Mouse (Mus musculus): ENCODE data around the gene Ifna16.

DNA sequence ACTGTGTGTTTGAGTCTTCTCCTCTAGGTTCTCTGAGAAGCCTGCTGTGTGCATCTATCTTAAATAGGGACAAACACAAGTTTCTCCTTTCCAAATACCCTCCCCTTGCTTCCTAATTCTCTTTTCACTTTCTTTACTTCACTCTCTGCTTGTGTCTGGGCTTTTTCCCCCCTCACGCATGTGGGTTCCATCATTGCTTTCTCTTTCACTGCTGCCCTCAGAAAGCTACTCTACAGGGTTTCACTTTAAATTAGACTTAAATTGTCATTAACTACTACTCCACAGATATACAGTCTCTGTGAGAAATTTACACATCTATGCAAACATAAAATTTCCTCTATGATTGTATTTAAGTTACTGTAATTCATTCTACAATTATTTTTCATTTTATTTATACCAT lies 7.1 kb upstream of the Ifna16 start, which contains the start of gene Ifna2:
- TF ChIP-seq POLR2A (IDR thresholded peaks at IDR 0.05; ENCODE audit: control insufficient read depth, extremely low read depth, insufficient read depth, low read length, poor library complexity), result no peak
- no peak for TF ChIP-seq CTCF (IDR thresholded peaks at IDR 0.05; ENCODE audit: borderline replicate concordance, control insufficient read depth, extremely low read depth, insufficient read depth, low read length, poor library complexity)
